Comparison of ENCODE assay signal across 16 mouse cellular contexts in genomic region chr1:119550064-119550463, GRCm38 (mm10).
"Had no signal": no experiment of that assay in that cellular context is flagged by ENCODE, and none has a peak within 500 bp of the region (broad histone marks: within the 10 kb centered on the region; RNA-seq: fewer than 3 reads in every experiment).

No protein-coding gene starts in this region.

- H3K9me3 ChIP-seq: neural tube, embryonic 13.5 days; neural tube, embryonic 15.5 days; stomach, embryonic 15.5 days had no signal

- H3K4me2 ChIP-seq: neural tube, embryonic 13.5 days; neural tube, embryonic 15.5 days; stomach, embryonic 15.5 days had no signal

- H3K27ac ChIP-seq: neural tube, embryonic 13.5 days; neural tube, embryonic 15.5 days; stomach, embryonic 15.5 days; stomach, postnatal 0 days had no signal

- H3K4me1 ChIP-seq: neural tube, embryonic 13.5 days; neural tube, embryonic 15.5 days; stomach, embryonic 15.5 days had no signal

- H3K9ac ChIP-seq: neural tube, embryonic 13.5 days; neural tube, embryonic 15.5 days; stomach, embryonic 15.5 days had no signal

- H3K4me3 ChIP-seq: neural tube, embryonic 13.5 days; neural tube, embryonic 15.5 days; stomach, embryonic 15.5 days had no signal

- H3K36me3 ChIP-seq: stomach, embryonic 15.5 days had no signal

- H3K27me3 ChIP-seq: neural tube, embryonic 13.5 days; neural tube, embryonic 15.5 days; stomach, embryonic 15.5 days had no signal

- DNase-seq: retina, postnatal 1 day; right cerebral cortex, adult 18-20 months; right cerebral cortex, postnatal 14 days; right cerebral cortex, postnatal 25 days; right cerebral cortex, postnatal 4 days; spleen, adult 18-20 months; thymus, adult 18-20 months; thymus, adult 2 months; thymus, postnatal 14 days; thymus, postnatal 25 days; thymus, postnatal 36 days; thymus, postnatal 4 days had no signal
